Mouse (Mus musculus) left cerebral cortex, adult 6 months (tissue): ENCODE data around the gene Olfr31. TPM values are rescaled to one million over a fixed set of nuclear protein-coding genes. Genes with fewer than 3 reads are reported as not detected.

Experiments
- long read RNA-seq, 2 experiments: library from polyadenylated mRNA; unstranded; transcript quantifications; one replicate each; pipeline ENCODE4 v2.0.0; 2019 to 2020
- polyA plus RNA-seq: library from polyadenylated mRNA; unstranded; fragments of <200 nt; fragmentation: Nextera tagmentation; gene quantifications from 2 replicates; pipeline ENCODE4 v1.2.3, GENCODE M21; 2021

Gene Olfr31
- not detected in 2 replicates for polyA plus RNA-seq
- long read RNA-seq, experiment 1 = 0 reads
- long read RNA-seq, experiment 2 = 0 reads

GRCm38 (mm10) chr14:14322528-14322927 lies at the start of gene Olfr31:
Olfr31 (plus strand) TSS chr14:14322828.

DNA sequence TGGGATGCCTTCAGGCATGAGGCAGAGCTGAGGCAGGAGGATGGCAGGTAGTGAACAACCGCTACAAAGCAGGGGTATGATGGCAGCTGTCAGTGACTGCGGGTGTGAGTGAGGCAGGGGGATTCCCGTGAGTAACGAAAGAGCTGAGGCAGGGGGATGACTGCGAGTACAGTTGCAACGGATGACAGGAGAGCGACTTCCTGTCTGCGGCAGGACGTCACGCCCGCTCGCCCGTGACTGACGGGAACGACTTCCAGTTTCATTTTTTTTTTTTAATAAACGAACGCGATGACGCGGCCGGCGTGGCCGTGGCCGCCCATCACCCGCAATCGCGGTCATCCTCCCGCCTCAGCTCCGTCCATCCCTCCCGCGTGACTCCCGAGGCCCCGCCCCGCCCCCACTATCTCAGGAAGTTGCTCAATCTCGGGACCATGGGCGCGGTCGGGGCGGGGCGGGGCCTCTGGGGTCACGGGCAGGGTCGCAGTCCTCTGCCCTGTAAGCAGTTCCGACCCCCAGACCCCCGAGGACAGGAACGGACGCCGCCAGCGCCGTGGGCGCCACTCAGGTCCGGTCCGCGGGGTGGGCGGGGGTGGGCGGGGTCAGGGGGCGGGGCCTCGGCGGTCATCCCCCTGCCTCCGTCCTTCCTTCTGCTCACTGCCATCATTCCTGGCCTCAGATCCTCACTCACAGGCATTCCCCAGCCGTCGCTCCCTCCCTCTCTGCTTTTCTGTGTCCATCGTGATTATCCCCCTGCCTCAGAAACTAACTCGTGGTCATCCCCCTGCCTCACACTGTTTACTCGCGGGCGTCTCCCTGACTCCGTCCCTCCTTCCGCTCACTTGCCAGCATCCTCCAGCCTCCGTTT lies 23.6 kb downstream of the Olfr31 start, which contains the start of gene Il3ra:
Il3ra (plus strand) TSS at position 328 of the 865 bp plus-strand sequence.

Other genes with a start within 250 kb of the Olfr31 start
- gene Psmd6, start 201.8 kb upstream of the Olfr31 start, polyA plus RNA-seq = 132 and 154 TPM in 2 replicates
- gene Olfr720, start 136.0 kb upstream of the Olfr31 start, polyA plus RNA-seq = not detected in 2 replicates
- 0.22 and 0.78 TPM in 2 replicates for gene Il3ra, start 23.4 kb downstream of the Olfr31 start, polyA plus RNA-seq
- gene Olfr721-ps1, start 78.5 kb downstream of the Olfr31 start, polyA plus RNA-seq = not detected in 2 replicates